Mouse (Mus musculus) midbrain, embryonic 15.5 days (tissue): Measurements from ENCODE around the gene Ahnak. TPM values are rescaled to one million over a fixed set of nuclear protein-coding genes. Genes with fewer than 3 reads are reported as not detected.

Experiments
- ATAC-seq: fragments of 200-750 bp; cut with Nextera tagmentation; replicated peaks from 2 replicates; pipeline ENCODE4 v1.8.0; 2017; ENCODE audit warnings: moderate TSS enrichment
- H3K27ac ChIP-seq: fragments of 300-500 bp; sonication (generic); 2 replicates; pipeline ENCODE4 v1.5.1; 2015; ENCODE audit warnings: mild to moderate bottlenecking, inconsistent platforms
- H3K27me3 ChIP-seq: fragments of 300-500 bp; sonication (generic); replicated peaks from 2 replicates; pipeline ENCODE4 v1.6.1; 2015; ENCODE audit warnings: inconsistent platforms
- H3K36me3 ChIP-seq: fragments of 300-500 bp; sonication (generic); replicated peaks from 2 replicates; pipeline ENCODE4 v1.6.1; 2015; ENCODE audit warnings: inconsistent platforms
- H3K4me1 ChIP-seq: fragments of 300-500 bp; sonication (generic); 2 replicates; pipeline ENCODE4 v1.6.1; 2015; ENCODE audit warnings: inconsistent platforms
- H3K4me2 ChIP-seq: fragments of 300-500 bp; sonication (generic); 2 replicates; pipeline ENCODE4 v1.6.1; 2015; ENCODE audit warnings: inconsistent platforms, mild to moderate bottlenecking, moderate library complexity
- H3K4me3 ChIP-seq: fragments of 300-500 bp; sonication (generic); 2 replicates; pipeline ENCODE4 v1.5.1; 2015; ENCODE audit warnings: mild to moderate bottlenecking, inconsistent platforms
- H3K9ac ChIP-seq: fragments of 300-500 bp; sonication (generic); 2 replicates; pipeline ENCODE4 v1.6.1; 2015; ENCODE audit warnings: mild to moderate bottlenecking, inconsistent platforms
- H3K9me3 ChIP-seq: fragments of 300-500 bp; sonication (generic); 2 replicates; pipeline ENCODE4 v1.6.1; 2016; ENCODE audit warnings: inconsistent platforms
- WGBS: fragments of 180-500 bp; shearing (Covaris S2); methylation state at CpG from one replicate; pipeline ENCODE4 v1.1.7; 2015; ENCODE audit warnings: mixed read lengths; 5-methylcytosine and 5-hydroxymethylcytosine counted together
- polyA plus RNA-seq: library from polyadenylated mRNA; unstranded; fragments of >200 nt; fragmentation: Nextera tagmentation; extraction: Ambion mirVana; gene quantifications from 2 replicates; pipeline ENCODE4 v1.2.1, GENCODE M21; 2015

Ahnak gene
- polyA plus RNA-seq, 1 experiment from 2014 or later, result 4.9 TPM

DNA sequence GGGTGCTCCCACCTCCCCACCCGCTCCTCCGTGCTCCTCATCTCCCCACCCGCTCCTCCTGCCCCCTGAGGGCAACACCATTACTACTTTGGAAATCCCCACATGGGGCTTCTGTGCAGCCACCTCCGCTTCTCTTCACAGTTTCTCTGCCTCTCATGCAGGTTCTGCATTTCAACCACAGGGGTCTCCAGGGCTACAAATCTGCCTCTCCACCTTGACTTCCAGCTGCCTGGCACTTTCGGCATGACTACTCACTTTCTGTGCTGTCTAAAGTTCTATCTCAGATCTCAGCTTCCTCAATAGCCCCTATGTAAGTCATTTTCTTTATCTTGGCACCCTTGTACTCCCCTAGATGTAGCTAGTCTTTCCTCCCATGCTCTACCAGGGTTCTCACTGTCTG, 78.2 kb downstream of the Ahnak start:
- Histone ChIP-seq H3K27me3 (no peaks in the 10 kb centered on the region), H3K36me3 (no peaks in the 10 kb centered on the region), H3K9me3 (no peaks in the 10 kb centered on the region), H3K9ac (no peak overlapping the region), H3K4me2 (no peak overlapping the region), H3K4me1 (peaks cover 15% of the 10 kb centered on the region), H3K27ac (no peak overlapping the region), H3K4me3 (no peak overlapping the region)
- ATAC-seq, result no peak
- WGBS, result 86% methylated on average over 5 of the region's 5 CpGs

DNA sequence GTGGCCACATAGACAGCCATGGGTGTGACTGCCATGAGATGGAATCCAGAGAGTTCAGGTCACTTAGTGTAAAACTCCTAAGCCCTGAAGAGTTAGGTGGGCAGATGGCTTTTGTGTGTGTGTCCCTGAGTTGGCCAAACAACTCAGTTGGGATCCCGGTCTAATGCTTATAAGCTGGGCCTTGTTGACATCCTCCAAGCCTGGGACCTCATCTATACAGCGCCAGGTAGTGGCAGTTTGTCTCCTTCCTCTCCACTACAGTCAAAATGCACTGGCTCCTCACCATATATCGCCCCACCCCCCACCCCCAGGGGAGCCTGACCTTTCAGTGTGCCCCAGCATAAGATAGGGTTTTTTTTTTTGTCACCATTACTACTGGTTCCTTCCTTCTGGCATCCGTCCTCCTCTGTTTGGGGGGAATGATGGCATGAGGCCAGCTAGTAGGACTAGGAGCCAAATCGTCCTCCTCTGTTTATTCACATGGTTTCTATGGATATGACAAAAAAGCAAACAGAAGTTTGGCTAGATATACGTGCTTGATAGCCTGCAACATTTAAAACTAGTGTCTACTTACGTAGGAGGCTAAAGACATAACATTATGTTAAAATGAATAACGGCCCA, 80.7 kb downstream of the Ahnak start:
- Histone ChIP-seq H3K27ac (no peak overlapping the region), H3K9ac (no peak overlapping the region), H3K4me1 (peaks cover 15% of the 10 kb centered on the region), H3K9me3 (no peaks in the 10 kb centered on the region), H3K4me2 (no peak overlapping the region), H3K27me3 (no peaks in the 10 kb centered on the region), H3K36me3 (no peaks in the 10 kb centered on the region), H3K4me3 (no peak overlapping the region)
- WGBS, result 68% methylated on average over 8 of the region's 8 CpGs
- ATAC-seq, result no peak

DNA sequence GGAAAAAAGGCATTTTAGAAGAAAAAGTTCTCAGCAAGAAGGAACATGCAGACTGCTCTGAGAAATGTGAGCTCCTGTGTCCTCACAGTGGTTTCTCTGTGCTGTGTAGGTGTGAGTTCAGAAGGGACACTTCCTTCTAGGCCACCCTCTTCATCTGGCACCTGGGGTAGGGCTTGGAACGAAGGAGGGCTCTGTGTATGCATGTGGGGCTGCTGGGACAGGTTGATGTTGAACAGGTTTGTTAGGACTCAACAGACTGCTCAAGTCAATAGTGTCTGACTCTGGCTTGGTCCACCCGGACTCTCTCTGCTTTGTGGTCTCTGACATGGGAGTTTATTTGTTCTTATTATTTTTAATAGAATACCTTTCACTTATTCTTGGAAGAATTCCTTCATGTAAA, 81.2 kb downstream of the Ahnak start:
- ATAC-seq, result no peak
- H3K9me3 ChIP-seq, result no peaks in the 10 kb centered on the region

DNA sequence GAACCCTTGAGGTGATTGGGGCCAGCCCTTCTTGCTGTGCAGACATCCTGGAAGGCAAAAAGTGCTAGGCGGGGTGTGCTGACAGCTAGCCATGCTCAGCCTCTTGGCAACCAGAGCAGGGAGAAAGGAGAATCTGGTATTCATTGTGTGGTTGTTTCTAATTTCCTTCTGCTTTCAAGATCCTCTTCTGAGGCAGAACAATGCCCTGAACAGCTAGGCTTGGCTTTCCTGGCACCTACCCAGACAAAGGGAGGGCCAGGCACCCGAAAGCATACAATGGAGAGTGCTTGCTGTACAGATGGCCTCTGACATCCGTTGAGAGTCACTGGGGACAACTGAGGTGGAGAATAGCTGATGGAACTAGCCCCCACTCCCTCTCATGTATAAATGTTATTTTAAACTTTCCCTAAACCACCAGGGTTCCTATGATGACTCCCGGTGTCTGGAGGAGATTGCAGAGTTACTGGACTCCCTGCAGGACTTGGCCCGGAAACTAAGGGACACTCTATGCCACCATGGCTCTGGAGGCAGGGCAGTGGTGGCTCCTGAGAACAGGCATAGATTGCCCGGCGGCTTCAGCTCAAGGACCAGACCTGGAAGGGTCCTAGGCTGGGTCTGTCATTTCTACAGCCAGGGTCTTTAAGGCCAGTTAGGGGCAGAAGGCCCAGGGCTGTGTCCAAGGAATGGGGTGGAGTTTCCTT, 82.5 kb downstream of the Ahnak start:
- H3K27ac ChIP-seq, result no peak overlapping the region

More for the DNA sequence above, 81.2 kb downstream of the Ahnak start:
- Histone ChIP-seq H3K4me3 (no peak overlapping the region), H3K27ac (no peak overlapping the region), H3K27me3 (no peaks in the 10 kb centered on the region), H3K4me2 (no peak overlapping the region), H3K9ac (no peak overlapping the region), H3K4me1 (peaks cover 15% of the 10 kb centered on the region), H3K36me3 (no peaks in the 10 kb centered on the region)
- WGBS, result 92% methylated on average over 2 of the region's 2 CpGs

DNA sequence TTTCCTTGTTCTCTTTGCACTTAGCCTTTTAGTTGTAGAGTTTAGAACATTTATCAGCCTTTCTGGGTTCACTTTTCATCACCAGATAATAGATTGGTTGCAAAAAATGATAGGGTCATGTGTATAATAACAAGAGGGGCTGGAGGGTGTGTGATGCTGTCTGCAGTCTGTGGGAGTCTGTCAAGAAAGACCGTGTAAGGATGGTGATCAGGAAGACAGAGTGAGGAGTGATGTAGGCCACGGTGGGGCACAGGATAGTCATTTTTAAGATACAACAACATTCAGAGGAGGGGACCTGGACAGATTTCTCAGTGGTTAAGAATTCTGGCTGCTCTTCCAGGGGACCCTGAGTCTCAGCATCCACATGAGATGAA, 83.1 kb downstream of the Ahnak start:
- Histone ChIP-seq H3K4me1 (0 out of 2 replicates have a peak, but pooled peaks cover 3% of the 10 kb centered on the region), H3K4me2 (no peak overlapping the region), H3K9ac (no peak overlapping the region), H3K4me3 (no peak overlapping the region), H3K36me3 (no peaks in the 10 kb centered on the region), H3K9me3 (no peaks in the 10 kb centered on the region), H3K27me3 (no peaks in the 10 kb centered on the region), H3K27ac (no peak overlapping the region)
- no peak for ATAC-seq
- WGBS, result 85% methylated on average over 2 of the region's 2 CpGs

More for the DNA sequence above, 82.5 kb downstream of the Ahnak start:
- peaks cover 3% of the 10 kb centered on the region for H3K4me1 ChIP-seq
- no peaks in the 10 kb centered on the region for H3K27me3 ChIP-seq
- H3K4me2 ChIP-seq, result no peak overlapping the region
- WGBS, result 51% methylated on average over 7 of the region's 7 CpGs
- no peak overlapping the region for H3K4me3 ChIP-seq
- no peak overlapping the region for H3K9ac ChIP-seq
- H3K9me3 ChIP-seq, result no peaks in the 10 kb centered on the region
- no peaks in the 10 kb centered on the region for H3K36me3 ChIP-seq
- ATAC-seq, result no peak

DNA sequence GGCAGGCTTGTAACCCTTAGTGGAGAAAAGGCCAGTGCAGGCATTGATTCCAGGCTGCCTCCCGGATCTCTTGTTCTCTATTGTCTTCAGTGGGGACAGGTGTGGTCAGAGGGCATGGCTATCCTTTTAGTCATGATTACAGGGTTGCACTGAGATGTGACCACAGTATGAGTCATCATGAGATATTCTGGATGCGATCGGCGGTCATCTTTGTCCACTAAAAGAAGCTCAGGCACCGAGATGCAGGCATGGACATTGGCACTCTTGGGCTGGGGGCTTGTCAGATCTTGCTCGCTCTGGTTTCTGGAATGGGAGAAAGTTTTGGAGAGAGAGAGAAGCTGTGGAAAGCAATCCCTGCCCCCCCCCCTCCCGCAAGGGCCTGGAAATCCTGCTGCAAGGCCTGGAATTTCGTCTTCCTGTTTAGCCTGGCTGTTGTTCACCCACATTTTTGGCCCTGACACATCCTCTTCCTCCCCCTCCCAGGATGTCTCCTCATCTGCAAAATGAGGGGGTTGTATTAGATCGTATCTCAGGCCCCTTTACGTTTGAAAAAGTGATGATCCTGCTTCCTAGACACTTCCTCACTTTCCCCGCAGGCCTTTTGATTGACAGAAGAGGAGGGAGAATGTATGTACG, 84.8 kb downstream of the Ahnak start:
- Histone ChIP-seq H3K9ac (no peak overlapping the region), H3K27me3 (no peaks in the 10 kb centered on the region), H3K36me3 (no peaks in the 10 kb centered on the region), H3K4me1 (0 out of 2 replicates have a peak, but pooled peaks cover 3% of the 10 kb centered on the region), H3K9me3 (no peaks in the 10 kb centered on the region), H3K4me2 (no peak overlapping the region), H3K27ac (no peak overlapping the region), H3K4me3 (no peak overlapping the region)
- no peak for ATAC-seq
- 82% methylated on average over 12 of the region's 12 CpGs for WGBS

DNA sequence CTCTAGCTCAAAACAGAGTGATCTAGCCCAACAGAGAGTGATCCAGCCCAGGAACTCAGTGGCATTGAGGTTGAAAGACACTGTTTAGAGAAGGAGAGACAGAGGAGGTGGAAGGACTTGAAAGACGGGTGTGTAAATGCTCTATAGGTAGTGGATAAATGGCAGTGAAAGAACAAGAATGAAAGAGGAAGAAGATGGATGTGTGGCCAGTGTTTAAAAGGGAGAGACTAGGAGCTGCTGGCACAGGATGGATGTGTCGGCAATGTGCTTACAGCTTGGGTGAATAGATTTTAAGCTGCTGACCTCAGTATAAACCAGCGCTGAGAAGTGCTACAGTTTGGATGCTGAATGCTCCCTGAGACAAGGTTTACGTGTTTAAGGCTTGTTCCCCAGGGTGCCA, 85.3 kb downstream of the Ahnak start:
- no peak for ATAC-seq
- WGBS, result 72% methylated on average over 4 of the region's 4 CpGs

DNA sequence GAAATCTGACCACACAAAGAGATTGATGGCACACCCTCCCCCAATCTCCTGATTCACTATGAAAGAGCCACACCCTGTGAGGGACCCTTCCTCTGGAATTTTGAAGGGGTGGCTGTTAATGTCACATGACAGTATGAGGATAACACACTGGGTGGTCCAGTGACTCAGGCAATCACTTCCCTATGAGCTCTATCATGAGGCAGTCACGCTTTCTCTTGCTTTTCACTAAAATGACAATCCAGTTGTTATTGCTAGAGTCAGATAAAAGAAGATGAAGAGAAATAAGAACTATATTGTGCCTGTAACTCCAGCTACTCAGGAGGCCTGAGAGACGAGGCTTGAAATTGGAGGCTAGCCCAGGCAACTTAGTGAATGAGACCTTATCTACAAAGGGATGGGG, 86.5 kb downstream of the Ahnak start:
- Histone ChIP-seq H3K4me1 (no peaks in the 10 kb centered on the region), H3K9ac (no peak overlapping the region), H3K36me3 (no peaks in the 10 kb centered on the region), H3K9me3 (no peaks in the 10 kb centered on the region), H3K4me2 (no peak overlapping the region), H3K27ac (no peak overlapping the region), H3K27me3 (no peaks in the 10 kb centered on the region), H3K4me3 (no peak overlapping the region)
- WGBS, result 69% methylated on average over 2 of the region's 2 CpGs
- ATAC-seq, result no peak

More for the DNA sequence above, 85.3 kb downstream of the Ahnak start:
- Histone ChIP-seq H3K27ac (no peak overlapping the region), H3K27me3 (no peaks in the 10 kb centered on the region), H3K36me3 (no peaks in the 10 kb centered on the region), H3K4me1 (0 out of 2 replicates have a peak, but pooled peaks cover 3% of the 10 kb centered on the region), H3K9ac (no peak overlapping the region), H3K4me3 (no peak overlapping the region), H3K4me2 (no peak overlapping the region), H3K9me3 (no peaks in the 10 kb centered on the region)

DNA sequence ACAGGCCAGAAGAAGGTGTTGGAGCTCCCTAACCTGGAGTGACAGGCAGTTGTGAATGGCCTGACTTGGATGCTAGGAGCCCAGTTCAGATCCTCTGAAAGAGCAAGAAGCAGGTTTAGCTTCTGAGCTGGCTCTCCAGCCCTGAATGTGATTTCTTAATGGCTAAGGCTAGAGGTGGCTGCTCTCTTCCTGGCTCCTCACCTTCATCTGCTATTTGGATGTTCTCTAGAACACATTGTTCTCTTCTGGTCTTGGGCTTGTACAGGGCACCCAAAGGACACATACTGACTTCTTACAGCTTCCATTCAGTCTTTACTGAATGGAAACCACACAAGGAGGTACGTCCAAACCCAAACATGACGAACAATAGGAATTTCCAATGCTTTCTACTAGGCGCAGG, 87.0 kb downstream of the Ahnak start:
- H3K4me3 ChIP-seq, result no peak overlapping the region
- H3K9ac ChIP-seq, result no peak overlapping the region
- H3K9me3 ChIP-seq, result no peaks in the 10 kb centered on the region
- H3K4me2 ChIP-seq, result no peak overlapping the region
- H3K36me3 ChIP-seq, result no peaks in the 10 kb centered on the region
- H3K27me3 ChIP-seq, result no peaks in the 10 kb centered on the region
- WGBS, result 88% methylated on average over 3 of the region's 3 CpGs
- ATAC-seq, result no peak
- H3K27ac ChIP-seq, result no peak overlapping the region
- no peaks in the 10 kb centered on the region for H3K4me1 ChIP-seq

DNA sequence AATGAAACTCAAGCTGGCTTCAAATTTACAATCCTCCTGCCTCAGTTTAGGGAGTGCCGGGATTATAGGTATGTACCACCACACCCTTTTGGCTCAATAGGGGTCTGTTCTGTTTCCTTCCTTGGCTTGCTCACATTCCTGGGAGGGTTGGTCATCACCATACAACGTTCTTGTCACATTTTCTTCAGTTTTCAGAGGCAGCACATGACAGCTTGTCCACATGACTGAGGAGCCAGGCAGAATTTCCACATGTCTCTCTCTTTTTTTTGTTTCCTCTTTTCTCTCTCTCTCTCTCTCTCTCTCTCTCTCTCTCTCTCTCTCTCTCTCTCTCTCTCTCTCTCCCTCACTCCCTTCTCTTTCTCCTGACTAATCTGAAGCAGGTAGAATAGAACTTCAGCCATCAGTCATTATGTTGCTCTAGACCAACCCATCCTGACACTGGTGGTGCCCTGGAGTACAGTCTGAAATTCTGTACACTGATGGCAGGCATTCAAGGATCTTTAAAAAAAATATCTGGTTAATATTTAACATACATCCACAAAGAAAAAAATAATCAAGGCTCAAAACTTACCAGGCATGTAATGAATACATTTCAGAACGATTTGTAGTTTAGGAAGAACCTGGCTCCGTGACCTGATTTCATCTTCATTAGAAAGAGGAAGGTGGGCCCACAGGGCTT, 88.0 kb downstream of the Ahnak start:
- Histone ChIP-seq H3K9ac (no peak overlapping the region), H3K4me2 (no peak overlapping the region), H3K9me3 (no peaks in the 10 kb centered on the region), H3K27ac (no peak overlapping the region), H3K27me3 (no peaks in the 10 kb centered on the region), H3K4me3 (no peak overlapping the region), H3K36me3 (no peaks in the 10 kb centered on the region), H3K4me1 (no peaks in the 10 kb centered on the region)
- ATAC-seq, result no peak
- 78% methylated on average over 4 of the region's 4 CpGs for WGBS

DNA sequence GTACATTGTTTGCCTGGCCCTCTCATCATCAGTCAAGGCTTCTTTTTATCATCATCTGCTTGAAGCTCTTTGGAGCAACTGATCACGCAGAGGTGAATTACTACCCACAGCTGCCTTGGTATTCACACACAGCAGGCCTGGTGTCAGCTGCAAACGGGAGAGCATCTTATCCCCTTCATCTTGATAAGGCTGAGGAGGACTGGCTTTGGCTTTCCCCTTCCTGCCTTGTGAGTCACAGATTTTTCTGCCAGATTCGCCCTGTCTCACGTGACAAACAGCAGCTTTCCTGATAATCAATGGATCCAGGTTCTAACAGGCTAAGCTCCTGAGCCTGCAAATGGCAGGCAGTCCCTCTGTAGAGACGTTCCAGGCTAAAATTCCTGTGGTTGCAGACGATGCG, 90.8 kb downstream of the Ahnak start:
- Histone ChIP-seq H3K27ac (no peak overlapping the region), H3K4me3 (no peak overlapping the region), H3K4me1 (peaks cover 6% of the 10 kb centered on the region; the same call in 1 of the 2 replicates), H3K9ac (no peak overlapping the region), H3K9me3 (no peaks in the 10 kb centered on the region), H3K4me2 (no peak overlapping the region), H3K27me3 (no peaks in the 10 kb centered on the region), H3K36me3 (no peaks in the 10 kb centered on the region)
- 41% methylated on average over 7 of the region's 7 CpGs for WGBS
- no peak for ATAC-seq
